Mouse (Mus musculus): ENCODE results near the gene Crtac1.

DNA sequence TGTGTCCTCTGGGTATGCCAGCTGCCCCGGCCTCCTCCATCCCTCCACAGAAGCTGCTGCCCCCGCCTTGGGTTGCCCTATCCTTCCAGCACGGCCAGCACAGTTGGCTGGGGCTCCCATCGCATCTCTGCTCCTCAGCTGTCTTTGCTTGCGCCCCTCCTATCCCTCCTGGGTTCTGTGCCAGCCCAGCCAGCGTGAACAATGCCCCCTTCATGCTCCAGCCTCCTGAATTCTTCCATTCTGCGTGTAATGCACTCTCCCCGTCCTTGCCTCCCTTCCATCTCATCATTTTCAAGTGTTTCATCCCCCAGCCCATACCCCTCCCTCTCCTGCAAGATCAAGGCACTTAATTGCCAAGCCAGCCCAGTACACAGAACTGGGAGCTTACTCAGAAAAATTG lies 114.6 kb downstream of the Crtac1 start:
- TF ChIP-seq CTCF (IDR thresholded peaks at IDR 0.05) = no peak
- TF ChIP-seq EP300 (IDR thresholded peaks at IDR 0.05) = no peak
